Mouse (Mus musculus) cerebellum, adult (tissue): ENCODE measurements at regions not wholly inside any gene's neighbourhood (a gene's known extent, or its start where the extent isn't known, plus 50 kb on each side); places are given as distances from the start of the nearest gene placed in this dataset.
A peak's percentile ranks its signal among the peaks of the same experiment; 100 is the strongest.

Experiments
- ATAC-seq: cut with Nextera tagmentation; 2 replicates; pipeline ENCODE4 v1.9.2; 2017; ENCODE audit warnings: mild to moderate bottlenecking, moderate library complexity, mixed read lengths; ENCODE audit not compliant: insufficient number of reproducible peaks, low FRiP score, low TSS enrichment

- ATAC-seq = no peak
These were observed 188.3 kb upstream of the Mkln1 start for GRCm38 (mm10) chr6:31210209-31210714.

DNA sequence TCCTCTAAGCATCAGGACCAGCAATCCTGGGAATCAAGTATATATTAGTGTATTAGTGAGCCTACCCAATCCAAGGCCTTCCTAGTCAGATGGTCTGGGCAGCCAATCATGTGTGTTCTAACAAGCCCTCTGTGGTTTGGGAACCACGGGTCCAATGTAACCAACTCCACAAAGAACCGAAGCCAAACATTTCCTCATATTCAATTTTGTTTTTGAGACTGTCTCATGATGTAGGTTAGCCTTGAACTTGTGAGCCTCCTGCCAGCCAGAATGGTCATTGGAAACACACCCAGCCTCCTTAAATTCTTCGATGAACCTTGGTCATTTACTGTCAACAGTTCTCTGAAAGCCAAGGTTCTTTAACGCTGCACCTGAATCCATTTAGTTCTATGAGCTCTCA, 187.4 kb upstream of the Mkln1 start:
- no peak for ATAC-seq

DNA sequence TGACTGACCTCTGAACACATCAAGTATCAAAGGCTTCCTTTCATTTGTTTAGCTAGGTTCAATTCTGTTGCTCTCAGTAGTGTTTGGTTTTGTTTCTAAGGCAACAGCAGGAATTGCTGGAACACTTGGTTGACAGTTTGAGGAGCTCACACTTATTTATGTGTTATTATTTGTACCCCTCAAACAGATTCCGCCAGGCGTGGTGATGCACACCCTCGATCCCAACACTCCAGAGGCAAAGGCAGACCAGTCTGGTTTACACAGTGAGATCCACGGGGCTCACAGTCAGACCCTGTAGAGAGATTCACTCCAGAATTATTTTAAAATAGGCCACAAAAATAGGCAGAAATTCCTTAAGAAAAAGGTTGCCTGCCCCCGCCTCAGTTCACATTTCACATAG, 186.9 kb upstream of the Mkln1 start:
- no peak for ATAC-seq

GRCm38 (mm10) chr6:31212080-31212479, 186.5 kb upstream of the Mkln1 start:
- ATAC-seq = no peak

GRCm38 (mm10) chr6:31212694-31213093, 185.8 kb upstream of the Mkln1 start:
- no peak for ATAC-seq

- ATAC-seq = no peak
These were observed 185.4 kb upstream of the Mkln1 start for GRCm38 (mm10) chr6:31213161-31213560.

GRCm38 (mm10) chr6:31215661-31216060, 182.9 kb upstream of the Mkln1 start:
- no peak for ATAC-seq

DNA sequence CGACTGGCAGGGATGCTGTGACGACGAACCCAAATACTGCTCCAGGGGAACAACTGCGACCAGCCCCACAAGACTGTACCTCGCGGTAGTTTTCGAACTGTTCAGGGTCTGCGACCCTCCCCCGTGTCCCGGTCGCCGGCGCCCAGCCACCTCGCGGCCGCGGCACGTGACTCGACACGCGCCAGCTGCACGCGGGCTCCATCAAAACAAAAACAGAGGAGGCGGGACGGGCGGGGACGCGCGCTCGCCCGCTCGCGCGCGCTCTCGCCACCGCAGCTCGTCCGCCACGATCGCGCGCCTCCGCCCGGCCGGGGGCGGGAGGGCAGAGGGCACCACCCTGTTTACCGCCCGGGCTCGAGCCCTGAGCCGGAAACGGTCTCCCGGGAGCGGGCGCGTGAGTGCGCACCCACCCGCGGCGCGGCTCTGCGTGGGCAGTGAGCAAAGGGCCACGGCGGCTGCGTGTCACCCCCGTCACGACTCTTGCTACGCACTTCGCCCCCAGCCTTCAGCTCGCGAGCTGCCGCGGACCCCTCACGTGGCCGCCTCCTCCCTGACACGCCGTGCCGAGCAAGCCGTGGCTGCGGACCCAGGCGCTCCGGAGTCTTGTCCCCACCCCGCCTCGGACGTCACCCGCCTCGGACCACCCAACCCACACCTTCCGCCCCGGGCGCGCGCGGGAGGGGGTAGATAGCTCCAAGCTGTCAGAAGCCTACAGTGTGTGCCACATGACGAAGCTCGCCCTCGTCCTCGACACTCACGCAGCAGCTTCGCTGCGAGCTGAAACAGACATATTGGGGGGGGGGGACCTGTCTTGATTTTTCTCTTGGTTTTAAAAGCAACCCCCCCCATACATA, 182.1 kb upstream of the Mkln1 start:
- peak; percentile 67 for ATAC-seq

GRCm38 (mm10) chr6:31217060-31217541, 181.4 kb upstream of the Mkln1 start:
- no peak for ATAC-seq

DNA sequence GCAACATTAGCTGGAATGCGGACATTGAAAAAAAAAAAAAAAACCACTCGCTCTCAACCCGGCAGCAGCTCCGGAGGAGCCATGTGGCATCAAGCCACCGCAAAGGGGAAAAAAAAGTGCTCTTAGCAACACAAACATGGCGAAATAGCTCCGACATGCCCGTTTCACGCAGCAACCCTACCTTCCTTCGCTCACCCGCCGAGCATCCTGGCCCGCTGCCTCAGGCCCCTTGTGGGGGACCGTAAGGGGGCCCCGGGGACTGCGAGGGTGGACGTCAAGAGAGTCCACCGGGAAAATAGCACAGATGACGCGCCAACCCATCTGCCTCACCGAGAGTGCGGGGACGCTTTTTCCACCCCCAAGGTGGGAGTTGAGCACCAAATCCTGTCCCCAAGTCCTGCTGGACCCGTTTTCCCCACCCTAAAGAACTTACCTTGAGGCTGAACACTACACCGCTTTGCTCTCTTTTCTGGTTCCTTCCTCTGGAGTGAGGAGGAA, 180.8 kb upstream of the Mkln1 start:
- ATAC-seq = no peak

GRCm38 (mm10) chr6:31218139-31218750, 180.3 kb upstream of the Mkln1 start:
- peak; percentile 34; the same call in 1 of the 2 replicates for ATAC-seq

DNA sequence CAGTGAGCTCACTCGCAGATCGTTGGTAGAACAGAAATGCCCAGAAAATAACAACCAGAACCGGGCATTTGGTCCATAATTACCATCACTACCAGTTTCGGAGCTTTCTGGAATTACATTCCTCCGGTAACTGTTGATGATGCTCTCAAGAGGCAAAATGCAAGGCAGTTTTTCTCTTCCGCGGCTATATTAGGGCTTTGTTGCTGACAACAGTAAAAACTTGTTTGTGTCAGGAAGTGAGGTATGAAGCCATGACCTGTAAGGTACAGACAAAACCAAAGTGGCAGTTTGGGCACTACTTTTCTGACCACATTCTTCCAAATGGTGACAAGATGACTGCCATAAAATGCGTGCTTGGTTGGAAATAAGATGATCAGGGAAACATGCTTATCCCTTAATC, 179.7 kb upstream of the Mkln1 start:
- no peak for ATAC-seq

DNA sequence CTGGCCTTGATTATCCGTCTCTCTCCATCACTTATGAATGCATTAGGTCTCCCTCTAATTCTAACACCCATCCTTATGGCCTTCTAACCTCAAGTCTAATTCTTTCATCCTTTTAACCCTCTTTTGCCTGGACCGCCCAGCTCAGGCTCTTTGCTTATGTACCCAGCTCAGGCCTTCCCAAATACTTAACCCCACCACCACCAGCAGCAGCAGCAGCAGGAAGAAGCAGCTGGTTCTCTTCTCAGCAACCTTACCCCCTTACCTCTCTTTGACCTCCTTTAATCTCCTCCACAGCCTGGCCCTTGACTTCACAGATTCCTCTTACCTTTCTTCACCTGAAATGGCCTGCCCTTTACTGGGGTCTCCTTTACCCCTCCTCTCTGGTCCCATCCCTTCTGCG, 178.8 kb upstream of the Mkln1 start:
- no peak for ATAC-seq

DNA sequence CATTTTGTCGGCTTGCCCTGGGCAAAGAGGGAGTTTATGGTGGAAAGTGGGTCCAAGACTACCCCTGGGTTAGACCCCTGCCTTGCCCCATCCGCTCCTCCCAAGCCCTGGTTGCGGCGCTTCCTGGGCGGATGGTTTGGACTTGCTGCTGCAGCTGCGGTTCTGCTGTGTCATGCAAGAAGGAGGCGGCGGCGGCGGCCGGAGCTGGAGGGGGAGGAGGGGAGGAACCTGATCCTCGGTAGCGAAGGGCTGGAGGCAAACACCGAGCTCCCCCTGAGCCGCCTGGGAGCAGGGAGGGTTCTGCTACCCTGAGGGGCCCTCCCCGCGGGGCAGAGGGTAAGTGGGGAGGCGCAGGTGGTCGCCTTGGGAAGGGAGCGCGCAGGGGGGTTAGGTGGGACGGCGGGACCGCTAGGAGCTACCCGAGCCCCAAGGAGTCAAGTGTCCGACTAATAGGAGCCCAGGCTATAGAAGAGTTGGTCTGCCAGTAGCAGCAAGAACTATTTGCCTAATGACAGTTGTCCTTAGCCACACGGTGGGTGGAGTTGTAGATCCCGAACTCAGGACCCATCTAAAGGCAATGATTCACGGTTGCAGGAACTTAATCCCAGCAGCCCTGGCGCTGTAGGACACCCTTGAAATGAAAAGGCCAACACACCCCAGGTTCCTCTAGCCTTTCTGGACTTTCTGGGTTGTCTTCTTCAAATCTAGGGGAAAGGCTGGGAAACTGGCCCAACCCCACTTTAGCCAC, 178.2 kb upstream of the Mkln1 start:
- 0 out of 2 replicates have a peak, but pooled peaks have one; percentile 11 for ATAC-seq

DNA sequence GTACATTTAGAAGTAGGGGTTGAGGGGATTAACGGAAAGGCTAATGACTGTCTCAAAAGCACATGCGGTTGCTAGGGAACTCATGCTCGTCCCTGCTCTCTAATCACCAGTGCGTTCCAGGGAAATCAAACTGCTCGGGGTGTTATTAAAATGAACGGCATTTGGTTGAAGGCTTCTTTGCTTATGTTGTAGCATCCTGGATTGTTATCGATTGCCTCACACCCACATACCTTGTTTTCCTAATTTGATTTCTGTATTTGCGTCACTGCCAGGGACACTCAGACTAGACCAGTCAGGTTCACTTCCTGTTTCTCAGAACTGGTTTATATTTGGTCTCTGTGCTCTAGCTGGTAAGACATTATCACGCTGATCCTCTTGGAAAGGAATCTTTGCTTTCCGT, 177.0 kb upstream of the Mkln1 start:
- no peak for ATAC-seq

DNA sequence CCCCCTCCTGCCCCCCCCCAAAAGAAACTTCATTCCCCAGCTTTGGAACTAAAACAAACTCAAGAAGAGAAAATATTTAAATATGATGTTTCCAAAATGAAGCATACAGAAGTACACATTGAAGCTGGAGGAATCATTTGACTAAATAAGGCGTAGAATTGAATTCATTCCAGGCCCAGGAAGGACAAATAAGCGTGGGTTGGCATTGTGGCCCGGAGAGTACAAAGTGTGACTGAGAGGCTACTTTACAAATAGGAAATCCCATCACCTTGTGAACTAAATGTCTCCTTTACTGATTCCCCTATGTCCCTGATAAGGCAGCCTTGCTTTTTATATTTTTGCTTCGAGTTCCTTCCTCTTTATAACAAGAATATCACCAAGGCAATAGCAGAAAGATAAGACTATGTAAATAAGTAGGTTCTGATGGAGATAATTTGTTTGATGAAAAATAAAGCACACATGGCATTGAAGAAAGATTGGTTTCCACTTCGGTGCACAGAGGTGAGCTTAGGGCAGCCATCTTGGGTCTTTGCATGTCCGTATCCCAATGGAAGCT, 176.4 kb upstream of the Mkln1 start:
- no peak for ATAC-seq

DNA sequence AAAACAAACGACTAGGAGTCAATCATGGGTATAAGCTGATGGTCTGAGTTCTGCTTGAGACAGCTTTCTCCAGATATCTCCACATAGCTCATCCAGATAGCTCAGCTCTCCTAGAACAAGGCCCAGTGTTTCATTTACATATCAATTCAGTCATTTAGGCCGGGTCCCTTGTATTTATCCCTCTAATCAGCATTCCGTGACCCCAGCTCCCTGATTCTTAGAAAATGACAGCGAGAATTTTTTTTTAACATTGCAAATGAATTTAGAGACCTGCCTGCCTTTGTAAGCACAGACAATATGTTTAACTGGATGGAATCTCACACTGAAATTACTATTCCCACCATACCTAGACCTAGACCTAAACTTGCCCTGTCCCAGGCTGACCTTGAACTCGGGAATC, 171.1 kb upstream of the Mkln1 start:
- ATAC-seq = no peak

- no peak for ATAC-seq
These were observed 170.5 kb upstream of the Mkln1 start for GRCm38 (mm10) chr6:31228061-31228460.

DNA sequence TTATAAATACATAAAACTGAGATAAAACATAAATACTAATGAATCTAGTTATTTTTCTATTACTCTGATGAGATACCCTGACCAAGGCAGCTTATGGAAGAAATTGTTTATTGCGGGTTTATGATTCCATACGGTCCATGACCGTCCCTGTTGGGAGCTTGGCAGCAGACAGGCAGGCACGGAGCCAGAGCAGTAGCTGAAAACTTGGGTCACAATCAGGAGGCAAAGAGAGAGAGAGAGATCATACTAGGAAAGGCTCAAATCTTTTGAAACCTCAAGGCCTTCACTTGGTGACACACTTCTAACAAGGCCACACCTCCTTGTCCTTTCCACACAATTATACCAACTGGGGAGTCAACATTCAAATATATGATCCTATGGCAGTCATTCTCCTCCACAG, 166.7 kb upstream of the Mkln1 start:
- ATAC-seq = 0 out of 2 replicates have a peak, but pooled peaks have one; percentile 31

- no peak for ATAC-seq
These were observed 165.1 kb upstream of the Mkln1 start for GRCm38 (mm10) chr6:31233252-31233993.
